Mouse (Mus musculus) cerebellum, adult 11-12 months (tissue): ENCODE measurements around the gene Rbfox1.

Experiments used
- DNase-seq: peaks from one replicate; pipeline ENCODE4 v3.0.0; 2022

Rbfox1 gene

GRCm38 (mm10) chr16:6380924-6381323 lies 495.8 kb downstream of the Rbfox1 start:
- no peak for DNase-seq

- no peak for DNase-seq
Measured at GRCm38 (mm10) chr16:6381572-6381971, 496.4 kb downstream of the Rbfox1 start.

- DNase-seq = peak; percentile 52
Measured at GRCm38 (mm10) chr16:6382712-6383111, 497.6 kb downstream of the Rbfox1 start.

- peak; percentile 64 for DNase-seq
Measured at GRCm38 (mm10) chr16:6390278-6390930, 505.2 kb downstream of the Rbfox1 start.

DNA sequence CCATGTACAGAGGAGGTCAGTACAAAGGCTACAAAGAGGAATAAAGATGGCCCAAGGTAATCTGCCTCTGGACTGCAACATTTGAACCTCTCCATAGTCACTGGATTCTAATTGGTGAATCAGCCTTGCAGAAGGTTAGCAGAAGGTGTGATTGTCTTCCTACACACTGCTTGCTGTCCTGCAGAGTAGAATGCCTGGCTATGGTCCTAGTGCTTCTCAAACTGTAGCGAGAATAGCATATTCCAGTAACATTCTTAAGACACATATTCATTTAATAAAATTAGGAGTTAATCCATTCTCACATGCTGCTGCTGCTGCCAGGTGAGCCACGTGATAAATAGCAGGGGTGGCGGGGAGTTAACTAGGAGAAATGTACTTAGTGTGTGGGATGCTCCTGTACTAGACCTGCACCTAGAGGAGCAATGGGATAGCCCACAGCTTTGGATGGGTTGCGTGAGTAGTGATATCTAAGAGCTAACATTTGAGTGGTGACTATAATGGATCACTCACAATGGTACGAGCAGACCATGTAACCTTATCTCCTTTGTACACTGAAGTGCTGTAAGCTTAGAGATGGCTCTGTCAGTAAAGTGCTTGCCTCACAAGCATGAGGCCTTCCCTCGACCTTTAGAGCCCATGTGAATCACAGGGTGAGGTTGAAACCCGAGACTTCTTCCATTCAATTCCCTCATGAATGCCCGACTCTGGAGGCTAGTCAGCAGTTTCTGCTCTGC lies 511.7 kb downstream of the Rbfox1 start:
- DNase-seq = no peak

GRCm38 (mm10) chr16:6397635-6398034 lies 512.5 kb downstream of the Rbfox1 start:
- DNase-seq = no peak

DNA sequence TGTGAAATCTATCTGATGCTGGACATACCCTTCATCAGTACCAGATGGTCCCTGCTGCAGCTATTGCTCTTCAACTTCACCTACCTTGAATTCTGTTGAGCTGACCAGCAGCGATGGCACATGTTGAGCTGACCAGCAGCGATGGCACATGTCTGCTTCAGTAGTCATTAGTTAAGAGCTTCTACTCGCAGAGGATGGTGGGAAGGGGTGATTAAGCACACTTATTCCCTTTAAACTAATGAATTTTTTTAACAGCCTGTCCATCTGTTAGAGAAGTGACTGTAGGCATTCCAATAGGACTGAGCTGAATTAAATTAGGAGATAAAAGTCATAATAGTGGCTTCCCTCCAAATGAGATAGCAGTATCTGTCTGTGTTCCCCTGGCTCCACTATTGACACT lies 517.7 kb downstream of the Rbfox1 start:
- DNase-seq = no peak

GRCm38 (mm10) chr16:6414846-6415245 lies 529.7 kb downstream of the Rbfox1 start:
- DNase-seq = no peak

GRCm38 (mm10) chr16:6421623-6422145 lies 536.5 kb downstream of the Rbfox1 start:
- no peak for DNase-seq

DNA sequence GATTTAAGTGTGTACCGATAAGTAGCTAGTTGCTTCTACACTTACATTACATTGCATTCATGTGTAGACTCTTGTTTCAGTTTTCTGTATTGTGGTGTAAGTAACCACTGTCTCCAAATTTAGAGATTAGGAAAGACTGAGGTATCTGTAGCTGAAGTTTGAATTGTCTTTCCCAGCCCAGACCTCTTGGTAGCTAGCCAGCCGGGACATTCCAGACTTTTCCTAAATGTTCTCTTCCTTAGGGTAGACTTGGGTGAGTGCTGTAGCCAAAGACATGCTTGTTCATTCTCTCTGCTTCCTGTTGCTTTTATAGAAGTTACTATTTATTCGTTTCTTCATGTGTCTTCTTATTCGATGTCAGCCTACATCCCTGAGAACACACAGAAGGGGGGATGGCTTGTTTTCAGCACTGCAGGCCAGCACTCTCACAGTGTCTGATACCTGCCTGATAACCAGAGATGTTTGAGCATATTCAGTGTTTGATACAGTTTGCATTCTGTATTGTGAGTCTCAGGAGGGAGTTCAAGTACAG lies 538.8 kb downstream of the Rbfox1 start:
- peak; percentile 47 for DNase-seq

DNA sequence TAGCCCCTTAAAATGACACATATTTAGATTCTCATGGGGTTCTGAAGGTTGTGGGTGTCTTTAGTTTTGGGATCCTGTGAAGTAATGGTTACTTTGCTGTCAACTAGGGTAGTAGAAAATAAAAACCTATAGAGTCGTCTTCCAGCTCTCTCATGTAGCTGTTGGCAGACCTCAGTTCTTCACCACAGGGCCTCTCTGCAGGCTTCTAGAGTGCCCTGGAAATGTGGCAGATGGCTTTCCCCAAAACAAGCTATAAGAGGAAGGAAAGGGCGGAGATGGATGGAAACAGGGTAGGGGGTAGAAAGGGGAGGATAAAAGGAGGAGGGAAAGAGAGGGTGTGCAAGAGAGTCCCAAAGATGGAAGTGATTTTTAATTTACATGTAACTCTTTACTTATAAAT lies 539.6 kb downstream of the Rbfox1 start:
- peak; percentile 92 for DNase-seq

GRCm38 (mm10) chr16:6427292-6428281 lies 542.4 kb downstream of the Rbfox1 start:
- DNase-seq = peak; percentile 62

- DNase-seq = peak; percentile 77
Measured at GRCm38 (mm10) chr16:6430981-6431380, 545.8 kb downstream of the Rbfox1 start.

DNA sequence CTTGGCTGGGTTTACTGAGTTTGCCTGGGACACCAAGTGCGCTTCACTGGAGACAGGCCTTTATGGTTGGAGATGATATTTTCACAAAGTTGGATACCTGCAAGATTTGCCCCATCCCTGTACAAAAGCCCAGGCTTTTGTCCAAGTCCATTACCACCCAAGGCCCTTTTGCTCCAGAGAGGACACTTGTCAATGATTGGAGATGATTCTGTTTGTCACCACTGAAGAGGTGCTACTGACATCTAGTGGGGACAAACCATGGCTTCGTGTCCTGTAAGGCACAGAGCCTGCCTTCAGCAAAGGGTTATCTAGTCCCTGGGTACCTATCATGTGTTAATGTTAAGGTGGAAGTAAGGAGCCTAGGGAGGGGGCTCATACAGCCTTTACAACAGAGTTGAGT lies 551.3 kb downstream of the Rbfox1 start:
- peak; percentile 57 for DNase-seq

DNA sequence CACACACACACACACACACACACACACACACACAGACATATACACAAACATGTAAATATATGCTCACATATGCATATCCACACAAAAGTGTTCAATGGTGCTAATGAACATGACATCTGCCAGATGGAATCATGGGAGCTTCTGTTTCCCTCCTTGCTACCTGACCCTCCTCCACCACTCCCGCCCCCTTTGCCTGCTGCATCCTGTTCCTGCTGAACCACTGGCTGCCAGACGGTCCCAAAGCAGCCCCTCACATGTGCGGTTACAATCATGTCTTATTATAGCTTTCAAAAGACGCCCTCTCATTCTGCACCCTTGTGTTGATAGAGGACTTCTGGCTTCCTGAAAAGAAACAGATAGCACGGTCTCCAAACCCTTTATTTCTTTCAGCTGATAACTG lies 563.1 kb downstream of the Rbfox1 start:
- DNase-seq = no peak

- no peak for DNase-seq
Measured at GRCm38 (mm10) chr16:6455349-6455748, 570.2 kb downstream of the Rbfox1 start.

- no peak for DNase-seq
Measured at GRCm38 (mm10) chr16:6479094-6479590, 594.0 kb downstream of the Rbfox1 start.

DNA sequence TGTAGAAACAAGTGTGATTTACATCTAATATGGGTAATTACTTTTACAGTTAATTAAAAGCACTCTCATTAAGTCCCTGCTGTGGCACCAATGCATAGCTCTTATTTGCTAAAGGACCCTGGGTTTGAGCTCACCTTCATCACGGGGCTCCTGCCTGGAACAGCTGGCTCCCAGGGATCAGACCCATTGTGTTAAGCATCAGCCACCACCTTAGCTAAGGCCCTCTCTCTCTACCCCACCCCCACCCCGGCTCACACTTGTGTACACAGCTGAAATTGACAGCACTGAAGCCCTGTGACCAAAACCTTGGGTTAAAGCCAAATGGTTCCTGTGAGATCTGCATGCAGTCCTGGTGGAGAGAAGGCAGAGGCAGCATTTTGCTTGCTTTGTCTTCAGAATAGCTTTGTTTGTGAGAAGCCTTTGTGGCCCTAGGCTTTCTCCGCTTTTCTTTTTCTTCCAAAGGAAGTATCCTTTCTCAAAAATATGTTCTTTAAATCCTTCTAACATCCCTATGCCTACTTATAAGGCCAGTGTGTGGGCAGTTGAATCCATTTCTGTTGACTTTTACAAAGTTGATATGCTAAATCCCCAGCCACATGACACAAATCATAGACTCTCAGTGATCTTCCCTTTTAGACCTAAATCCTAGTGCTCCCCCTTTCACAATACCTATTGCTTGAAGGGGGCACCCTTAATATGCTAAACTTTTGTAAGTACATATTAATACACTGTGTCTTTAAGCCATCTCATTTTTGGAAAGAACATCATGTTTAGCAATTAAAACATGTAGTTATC lies 594.7 kb downstream of the Rbfox1 start:
- peak; percentile 54 for DNase-seq

- peak; percentile 61 for DNase-seq
Measured at GRCm38 (mm10) chr16:6480411-6480728, 595.2 kb downstream of the Rbfox1 start.

GRCm38 (mm10) chr16:6483628-6484027 lies 598.5 kb downstream of the Rbfox1 start:
- no peak for DNase-seq

- DNase-seq = peak; percentile 55
Measured at GRCm38 (mm10) chr16:6485631-6486030, 600.5 kb downstream of the Rbfox1 start.

DNA sequence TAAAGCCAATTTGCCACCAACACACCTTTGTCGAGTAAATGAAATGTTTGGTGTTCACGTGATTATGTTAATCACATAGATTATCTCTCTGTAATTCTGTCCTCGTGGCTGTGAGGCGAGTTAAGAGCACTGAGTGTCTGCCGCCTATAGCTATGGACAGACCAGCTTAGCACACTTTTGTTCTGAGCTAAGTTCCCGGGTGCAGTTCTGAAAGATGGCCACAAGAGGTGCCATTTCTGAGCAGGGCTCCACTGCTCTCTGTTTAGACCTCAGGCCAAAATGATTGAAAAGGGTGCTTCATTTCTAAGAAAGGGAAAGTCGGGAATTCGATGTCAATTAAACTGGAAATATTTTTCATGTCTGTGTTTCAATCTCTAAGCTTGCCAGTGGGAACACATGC lies 617.1 kb downstream of the Rbfox1 start:
- peak; percentile 23 for DNase-seq
